Mouse (Mus musculus): ENCODE measurements around the gene Catsper2.

DNA sequence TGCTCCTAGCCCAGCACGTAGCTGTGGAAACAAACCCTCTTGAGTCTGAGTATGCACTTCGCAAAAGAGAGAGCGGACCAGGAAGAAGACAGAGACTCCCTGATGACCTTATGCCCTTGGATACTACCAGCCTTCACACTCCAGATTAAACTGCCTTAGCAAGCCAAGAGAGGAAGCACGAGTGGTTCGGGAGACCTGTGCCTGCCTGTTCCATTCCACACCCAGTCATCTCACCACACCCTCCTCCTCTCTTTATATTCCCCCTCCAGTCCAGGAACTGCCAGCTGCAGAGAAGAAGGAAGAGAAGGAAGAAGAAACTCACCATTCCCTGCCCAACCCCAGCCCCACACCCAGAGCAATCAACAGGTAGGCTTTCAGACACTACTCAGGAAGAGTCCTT, 56.1 kb downstream of the Catsper2 start, which contains the start of gene Ckmt1:
- no peak for TF ChIP-seq CTCF (IDR thresholded peaks at IDR 0.05; ENCODE audit: low read depth)
- TF ChIP-seq EP300 (IDR thresholded peaks at IDR 0.05; ENCODE audit: low read depth): no peak

Measured in liver, embryonic 14.5 days (tissue).